Mouse (Mus musculus) cerebellum, adult 11-12 months (tissue): Measurements from ENCODE around the gene Armh2.

Experiments used
- DNase-seq: peaks from one replicate; pipeline ENCODE4 v3.0.0; 2022

Armh2 gene

DNA sequence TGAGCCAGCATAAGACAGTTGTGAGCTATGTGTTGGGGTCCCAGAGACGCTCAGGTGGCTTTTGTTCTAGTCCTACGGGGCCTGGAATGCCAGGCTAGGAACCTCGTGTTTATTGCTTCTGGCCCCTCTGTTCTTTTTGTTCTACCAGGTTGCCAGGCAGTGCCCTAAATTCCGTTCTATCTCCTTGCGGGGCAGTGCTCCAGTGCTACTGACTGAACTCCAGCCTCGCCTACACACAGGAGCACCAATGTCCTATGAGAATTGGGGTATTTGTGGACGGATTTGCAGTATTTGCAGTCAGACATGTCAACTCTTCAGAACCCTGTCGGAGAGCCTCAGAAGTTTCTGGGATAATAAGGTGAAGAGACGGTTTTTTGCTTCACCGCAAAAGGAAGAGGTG is at the start of gene Armh2:
Armh2 (plus strand) TSS at position 205 of the 400 bp plus-strand sequence.
- no peak for DNase-seq

DNA sequence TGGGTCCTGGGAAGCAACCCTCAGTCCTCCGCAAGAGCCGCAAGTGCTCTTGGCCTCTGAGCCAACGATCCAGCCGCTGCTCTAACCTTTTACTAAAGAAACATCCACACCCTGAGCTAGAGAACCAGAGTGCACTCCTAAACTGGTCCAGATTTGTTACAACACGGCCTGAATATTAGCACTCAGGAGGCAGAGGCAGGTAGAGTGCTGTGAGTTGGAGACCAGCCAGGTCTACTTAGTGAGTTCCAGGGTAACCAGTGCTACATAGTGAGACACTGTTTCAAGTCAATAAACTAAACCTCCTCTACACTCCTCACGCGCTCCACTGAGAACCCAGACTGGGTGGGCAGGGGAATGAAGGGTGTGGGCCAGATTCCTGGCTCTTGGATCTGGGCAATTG is 47.7 kb upstream of the Armh2 start:
- DNase-seq = no peak

DNA sequence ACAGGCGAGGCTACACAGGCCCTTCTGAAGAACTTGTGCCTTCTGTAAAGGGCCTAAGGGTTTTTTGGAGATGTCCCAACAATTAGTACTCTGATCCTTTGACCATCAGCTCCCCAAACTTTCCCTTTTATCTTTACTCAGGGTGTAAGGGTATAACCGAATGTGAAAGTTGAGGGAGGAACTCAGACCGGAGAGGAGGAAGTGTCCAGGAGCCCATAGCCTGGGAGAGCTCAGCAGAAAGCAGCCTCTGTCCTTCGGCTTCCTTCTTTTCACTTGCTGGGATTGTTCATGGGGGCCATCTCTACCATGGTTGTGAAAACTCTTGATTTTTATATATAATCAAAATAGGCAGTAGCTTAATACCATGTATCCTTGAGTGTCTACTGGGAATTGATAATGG is 42.3 kb upstream of the Armh2 start:
- no peak for DNase-seq

DNA sequence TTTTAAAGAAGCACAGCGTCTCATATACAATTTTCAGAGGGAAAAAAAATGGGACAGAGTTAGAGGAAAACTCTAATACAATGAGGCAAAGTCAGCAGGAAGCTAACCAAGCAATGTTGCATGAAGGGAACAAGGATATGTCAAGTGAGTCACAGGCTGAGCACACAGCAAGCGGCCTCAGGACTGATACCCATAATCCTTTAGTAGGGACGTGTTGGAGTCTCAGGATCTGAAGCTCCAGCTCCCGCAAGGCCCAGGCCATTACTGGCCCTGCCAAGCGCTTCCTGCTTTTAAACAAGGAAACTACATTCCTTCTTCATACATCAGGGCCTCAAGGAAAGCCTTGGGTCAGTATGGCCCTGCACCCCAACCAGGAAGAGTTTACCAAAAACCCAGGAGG is 38.9 kb upstream of the Armh2 start:
- DNase-seq = no peak

DNA sequence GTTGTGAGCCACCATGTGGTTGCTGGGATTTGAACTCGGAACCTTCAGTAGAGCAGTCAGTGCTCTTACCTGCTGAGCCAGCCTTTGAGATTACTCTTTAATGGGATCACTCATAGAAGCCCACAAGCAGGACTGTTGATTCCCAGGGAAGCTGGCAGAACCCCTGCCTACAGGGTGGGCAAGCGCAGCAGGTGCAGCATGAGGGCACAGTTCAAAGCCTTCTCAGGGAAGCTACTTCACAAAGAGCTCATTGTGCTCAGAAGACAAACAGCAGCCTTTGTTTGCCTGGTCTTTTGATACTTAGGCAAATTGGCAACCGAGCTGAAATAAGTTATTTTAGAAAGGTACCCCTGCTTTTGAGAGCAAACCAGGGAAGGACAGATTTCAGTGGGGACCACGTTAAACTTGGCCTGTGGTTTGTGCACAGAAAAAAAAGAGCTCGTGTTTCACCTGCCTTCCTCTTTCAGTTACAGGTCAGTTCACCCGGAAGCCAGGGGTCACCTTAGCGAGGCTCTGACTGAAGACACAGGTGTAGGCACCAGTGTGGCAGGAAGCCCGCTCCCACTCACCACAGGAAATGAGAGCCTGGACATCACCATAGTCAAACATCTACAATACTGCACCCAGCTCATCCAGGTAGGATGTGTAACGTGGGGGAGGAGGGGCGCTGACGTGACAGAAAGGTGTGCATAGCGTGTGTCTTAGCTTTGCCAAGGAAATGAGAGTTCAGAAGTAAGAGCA is 31.2 kb upstream of the Armh2 start:
- DNase-seq = no peak

DNA sequence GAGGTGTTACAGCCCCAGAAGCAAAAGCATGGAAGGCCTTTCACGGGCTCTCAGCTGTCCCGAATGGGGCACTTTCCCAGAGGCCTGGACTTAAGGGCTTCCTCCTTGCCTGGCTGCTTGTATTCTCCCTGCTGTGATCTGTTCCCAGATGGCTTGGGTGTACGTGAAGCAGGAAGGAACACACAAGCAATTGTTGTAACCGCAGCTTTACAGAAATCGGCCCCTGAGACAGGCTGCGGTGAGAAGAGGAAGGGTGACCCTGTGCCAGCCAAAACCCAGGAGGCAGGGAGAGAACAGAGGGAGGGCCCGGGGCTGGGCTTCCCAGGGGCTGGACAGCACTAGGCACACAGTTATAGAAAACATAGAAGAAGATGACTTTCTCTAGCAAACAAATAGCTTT is 30.1 kb upstream of the Armh2 start:
- DNase-seq = no peak

DNA sequence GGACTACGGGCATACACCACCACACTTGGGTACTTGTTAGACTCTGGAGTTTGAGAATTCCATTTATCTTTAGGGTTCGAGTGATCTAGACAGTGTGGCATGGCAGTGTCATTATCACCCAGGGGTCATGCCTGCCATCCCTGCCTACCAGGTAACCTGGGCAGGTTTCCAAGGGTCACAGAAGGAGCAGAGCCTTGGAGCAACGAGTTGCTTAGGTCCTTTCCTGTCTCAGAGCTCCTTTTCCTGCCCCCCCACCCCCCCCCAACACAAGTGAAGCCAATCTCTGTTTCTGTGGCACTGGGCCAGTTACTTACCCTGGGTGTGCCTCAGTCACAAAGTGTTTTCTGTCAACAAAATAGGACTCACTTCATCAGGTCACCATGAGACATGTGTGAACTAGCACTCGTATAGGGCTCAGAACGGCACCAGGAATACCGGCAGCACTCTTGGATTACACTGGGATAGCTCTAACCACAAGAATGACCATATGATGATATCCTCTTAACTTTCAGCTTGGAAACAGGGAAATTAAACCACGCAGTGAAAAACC is 28.4 kb upstream of the Armh2 start:
- DNase-seq = no peak

DNA sequence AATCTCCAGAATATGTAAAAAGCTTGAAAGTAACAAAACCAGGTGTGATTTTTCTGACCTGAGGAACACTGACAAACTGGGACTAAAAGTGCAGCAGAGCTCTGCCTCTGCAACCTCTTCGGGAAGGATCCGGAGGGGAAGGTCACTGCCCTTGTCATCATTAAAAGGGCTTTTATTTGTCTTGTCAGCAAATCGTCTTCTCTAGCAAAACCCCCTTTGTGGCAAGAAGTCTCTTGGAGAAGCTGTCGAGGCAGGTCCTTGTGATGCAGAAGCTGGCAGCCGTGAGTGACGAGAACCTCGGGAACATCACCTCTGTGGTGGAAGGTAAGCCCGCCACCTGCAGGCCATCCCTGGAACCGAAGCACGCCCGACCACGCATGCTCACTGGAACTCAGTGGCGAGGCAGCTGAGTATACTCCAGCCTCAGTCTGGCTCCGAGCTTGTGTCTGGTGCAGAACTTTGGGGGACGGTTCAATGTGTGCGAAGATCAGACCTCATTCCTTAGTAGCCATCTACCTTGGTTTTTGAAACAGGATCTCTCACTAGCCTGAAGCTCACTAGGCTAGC is 27.5 kb upstream of the Armh2 start:
- peak; percentile 77 for DNase-seq

DNA sequence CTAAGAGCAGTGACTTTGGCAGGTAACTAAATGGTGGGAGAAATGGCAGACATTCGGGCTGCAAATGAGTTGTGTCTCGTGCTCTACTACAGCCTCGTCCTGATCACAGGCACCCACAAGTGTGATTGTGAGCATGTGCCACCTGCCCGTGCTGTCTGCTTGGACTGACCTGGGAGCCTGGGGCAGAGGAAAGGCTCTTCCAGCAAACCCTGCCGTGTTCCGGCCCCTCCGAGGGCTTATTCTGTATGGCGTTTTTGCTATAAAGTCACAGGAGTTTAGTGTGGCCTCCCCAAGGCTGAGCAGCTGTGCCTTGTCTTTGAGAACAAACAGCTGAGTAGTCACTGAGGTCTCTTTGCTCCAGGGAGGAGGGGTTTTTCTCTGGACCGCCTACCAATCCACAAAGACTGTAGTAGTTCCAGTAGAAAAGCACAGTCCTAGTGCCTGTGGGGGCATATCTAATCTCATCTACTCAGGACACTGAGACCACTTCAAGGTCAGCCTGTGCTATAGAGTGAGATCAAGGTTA is 26.6 kb upstream of the Armh2 start:
- no peak for DNase-seq

DNA sequence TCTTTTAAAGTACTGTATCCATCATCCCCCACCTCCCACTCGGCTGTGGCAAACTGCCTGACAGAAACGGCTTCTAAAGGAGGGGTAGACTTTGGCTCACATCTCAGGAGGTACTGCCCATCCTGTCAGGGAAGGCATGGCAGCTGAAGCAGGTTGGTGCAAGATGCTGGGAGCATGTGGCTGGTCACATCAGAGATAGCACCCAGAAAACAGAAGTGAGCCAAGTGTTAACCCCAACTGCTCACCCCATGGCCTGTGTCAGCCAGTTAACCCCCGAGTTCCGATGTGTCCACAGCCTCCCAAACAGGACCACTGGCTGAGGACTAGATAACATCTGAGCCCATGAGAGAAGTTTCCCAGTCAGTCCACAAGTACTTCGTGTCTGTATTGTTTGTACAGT is 25.4 kb upstream of the Armh2 start:
- DNase-seq = no peak

DNA sequence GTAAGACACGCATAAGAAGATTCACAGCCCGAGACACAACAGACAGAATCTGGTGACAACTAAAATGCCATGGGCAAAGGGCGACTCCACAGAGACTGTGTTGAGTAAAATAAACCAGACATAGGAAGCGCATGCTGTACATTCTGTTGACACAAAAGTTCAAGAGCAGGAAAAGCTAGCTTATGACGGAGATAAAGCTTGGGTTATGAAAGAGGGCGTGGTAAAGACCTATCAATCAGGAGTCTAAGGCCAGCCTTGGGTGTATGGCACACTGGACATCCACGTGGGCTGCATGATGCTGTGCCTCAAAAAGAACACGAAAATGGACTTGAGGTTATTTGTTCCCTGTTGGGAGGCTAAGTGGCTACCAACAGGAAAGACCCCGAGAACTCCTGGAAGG is 24.6 kb upstream of the Armh2 start:
- DNase-seq = no peak

DNA sequence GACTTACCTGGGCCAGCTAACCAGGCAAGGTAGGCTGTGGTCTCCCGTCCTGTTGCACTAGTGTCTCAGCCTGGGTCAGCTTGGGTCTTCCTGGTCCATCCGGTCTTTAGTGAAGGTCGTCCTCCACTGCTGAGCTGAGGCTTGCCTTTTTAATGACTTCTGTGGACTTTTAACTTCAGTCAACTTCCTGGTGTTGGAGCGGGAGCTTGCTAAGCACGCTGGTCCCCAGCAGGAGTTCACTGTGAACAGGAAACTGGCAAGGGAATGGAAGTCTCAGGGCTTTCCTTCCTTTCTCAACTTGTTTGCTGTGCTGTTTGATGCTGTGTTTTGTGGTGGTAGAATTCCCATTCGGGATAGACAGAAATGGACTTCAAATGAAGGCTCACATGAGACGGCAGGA is 23.4 kb upstream of the Armh2 start:
- DNase-seq = no peak

DNA sequence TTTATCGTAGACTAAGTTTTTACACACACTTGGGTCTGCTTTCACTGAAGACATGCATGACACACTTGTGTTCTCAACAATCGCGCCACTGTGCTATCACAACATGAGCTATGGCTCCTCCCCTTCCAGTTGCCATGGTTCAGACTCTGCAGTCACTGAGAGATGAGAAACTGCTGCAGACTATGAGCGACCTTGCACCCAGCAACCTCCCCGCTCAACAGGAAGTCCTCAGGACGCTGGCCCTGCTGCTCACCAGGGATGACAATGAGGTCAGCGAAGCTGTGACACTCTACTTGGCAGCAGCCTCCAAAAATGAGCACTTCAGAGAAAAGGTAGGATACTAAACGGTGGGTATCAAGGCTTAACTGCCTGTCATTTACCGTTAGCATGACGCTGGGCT is 19.5 kb upstream of the Armh2 start:
- no peak for DNase-seq

DNA sequence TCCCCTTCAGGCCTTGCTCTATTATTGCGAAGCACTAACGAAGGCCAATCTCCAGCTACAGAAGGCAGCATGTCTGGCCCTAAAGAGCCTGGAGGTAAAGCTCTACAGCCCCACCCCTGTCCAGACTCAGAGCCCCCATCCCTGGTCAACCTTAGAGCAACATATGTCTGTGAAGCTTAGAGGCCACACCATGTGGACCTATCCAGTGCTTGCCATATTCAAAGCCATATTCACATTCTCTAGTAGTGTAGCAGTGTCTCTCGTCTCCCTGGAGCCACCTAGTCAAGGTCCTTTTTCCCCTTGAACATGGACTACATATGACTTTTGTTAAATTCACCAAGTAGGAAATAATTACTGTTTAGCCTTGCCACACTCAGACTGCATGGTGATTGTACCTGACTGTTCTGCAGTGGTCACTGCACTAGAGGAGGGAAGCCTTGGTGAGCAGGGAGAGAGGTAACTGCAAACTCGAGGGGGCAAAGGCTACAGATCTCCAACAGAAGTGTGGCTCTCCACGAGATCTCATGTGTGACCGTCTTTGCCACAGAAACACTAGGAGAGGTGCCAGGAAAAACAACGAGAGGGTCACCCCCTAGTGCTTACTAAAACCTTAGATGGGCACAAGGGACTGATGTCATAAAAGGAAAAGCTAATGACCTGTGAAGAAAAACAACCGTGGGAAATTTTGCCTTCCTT is 17.2 kb upstream of the Armh2 start:
- no peak for DNase-seq

DNA sequence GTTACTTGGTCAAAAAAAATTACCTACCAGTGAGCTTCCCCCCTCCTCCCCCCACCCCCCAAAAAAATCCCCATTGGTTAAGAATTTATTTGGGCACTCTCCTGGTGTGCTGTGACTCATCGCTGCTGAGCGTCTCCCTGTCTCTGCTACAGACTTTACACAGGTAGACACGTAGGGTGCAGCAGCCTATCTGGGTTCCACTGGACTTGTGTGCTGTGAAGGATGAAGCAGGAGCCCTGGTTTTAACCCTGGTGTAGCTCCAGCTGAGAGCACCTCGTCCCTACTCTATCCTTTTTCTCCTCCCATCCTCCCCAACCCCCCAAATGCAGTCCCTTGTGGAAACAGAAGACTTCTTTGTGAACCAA is 16.7 kb upstream of the Armh2 start:
- no peak for DNase-seq

DNA sequence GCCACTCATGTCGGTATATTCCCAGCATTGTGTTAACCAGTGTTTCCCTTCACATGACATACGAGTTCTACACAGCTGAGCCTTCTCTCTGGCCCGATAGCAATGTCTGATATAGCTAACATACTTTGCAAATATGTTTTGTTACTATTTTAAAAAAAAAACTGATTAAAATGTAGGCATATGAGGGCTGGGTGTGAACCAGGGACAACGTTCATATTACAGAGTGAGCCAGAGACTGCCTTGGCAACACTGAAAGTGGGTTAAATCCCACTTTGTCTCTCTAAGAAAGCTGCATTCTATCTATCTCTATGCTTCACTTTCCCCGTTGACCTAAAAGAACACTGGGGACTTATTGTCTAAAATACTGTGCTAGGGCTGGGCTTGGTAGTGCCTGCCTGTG is 11.9 kb upstream of the Armh2 start:
- DNase-seq = no peak

DNA sequence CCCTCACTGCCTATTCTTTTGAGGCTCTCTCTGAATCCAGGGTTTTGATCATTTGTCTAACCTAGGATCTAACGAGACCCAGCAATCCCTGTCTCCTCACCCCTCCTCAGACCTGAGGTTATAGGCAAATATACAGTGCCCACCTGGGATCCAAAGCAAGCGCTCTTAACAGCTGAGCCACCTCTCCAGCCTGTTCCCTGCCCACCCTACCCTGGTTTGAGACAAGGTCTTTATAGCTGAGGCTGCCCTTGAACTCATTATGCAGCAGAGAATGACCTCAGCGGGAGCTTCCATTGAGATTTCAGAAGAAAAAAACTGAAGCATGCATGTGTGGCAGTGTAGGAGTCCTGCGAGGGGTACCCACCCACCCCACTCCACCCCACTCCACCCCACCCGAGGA is 6.5 kb upstream of the Armh2 start:
- no peak for DNase-seq

DNA sequence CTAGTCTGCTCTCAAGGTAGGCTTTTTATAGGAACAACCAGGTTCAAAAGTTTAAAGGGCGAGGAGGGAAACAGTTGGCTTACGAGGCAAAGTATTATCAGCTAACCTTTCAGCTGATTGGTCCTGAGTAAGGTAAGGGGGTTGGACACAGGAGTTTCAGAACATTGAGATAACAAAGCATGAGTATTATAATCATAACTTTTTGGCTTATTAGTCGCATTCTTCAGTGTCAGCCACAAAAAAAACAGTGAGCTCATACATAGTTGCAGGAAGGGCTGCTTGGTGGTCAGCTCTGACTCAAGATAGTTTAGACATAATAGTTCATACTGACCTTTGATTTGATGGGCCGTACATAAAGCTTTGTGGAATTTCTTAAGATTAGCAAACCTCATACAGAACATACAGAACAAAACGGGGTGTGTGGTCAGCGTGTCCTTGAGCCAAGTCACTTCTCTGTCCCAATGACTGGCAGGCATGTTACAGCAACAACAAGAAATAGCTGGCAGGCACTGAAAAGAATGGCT is 5.4 kb upstream of the Armh2 start:
- no peak for DNase-seq

DNA sequence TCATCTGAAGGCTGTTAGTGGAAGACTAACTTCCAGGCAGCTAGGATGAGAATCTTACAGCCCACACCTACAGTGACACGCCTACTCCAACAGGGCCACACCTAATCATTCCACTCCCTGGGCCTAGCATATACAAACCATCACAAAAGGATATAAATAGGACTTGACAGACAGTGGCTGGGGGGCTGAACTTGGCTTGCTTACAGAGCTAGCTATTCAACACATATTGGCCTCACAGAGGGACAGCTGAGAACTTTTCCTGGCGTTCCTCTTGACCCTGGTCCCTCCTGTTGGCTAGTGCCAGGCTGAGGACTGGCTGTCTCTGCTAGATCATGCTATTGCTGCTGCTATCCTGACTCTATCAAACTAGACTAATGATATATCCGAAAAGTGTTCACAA is 6.8 kb downstream of the Armh2 start:
- no peak for DNase-seq

DNA sequence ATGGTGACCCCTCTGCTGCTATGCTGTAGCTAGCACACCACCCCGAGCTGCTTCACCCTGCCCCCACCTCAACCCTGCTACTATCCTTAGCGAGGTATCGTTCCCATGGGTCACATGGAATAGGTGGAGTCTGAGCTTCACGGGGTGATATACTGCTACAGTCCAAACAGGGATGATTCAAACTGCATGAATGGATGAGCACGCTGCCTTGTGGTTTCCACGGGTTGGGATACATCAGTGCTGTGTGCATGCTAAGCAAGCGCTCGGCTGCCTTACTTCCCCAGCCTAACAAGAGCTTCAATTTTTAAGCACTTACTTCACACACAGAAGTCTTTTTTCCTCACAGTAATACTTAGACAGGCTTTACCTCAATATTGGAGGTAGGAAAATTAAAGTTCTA is 9.8 kb downstream of the Armh2 start:
- no peak for DNase-seq

DNA sequence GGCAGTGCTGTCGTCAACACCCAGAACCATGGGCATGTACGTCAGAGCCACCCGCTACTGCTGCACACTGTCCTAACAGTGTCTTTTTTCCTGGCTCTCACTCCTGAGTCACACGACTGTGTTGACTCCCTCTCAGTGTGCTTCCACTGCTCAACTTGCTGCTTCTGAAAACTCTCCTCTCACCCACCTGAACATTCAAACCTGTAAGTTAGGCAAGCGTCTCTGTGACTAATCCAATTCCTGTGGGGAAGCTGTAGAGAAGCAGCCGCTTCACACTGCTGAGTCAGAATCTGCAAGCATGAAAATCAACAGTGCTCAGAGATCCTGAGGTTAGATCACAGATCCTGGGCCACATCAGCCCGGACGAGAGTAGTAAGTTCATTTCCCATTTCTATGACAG is 10.4 kb downstream of the Armh2 start:
- DNase-seq = no peak

DNA sequence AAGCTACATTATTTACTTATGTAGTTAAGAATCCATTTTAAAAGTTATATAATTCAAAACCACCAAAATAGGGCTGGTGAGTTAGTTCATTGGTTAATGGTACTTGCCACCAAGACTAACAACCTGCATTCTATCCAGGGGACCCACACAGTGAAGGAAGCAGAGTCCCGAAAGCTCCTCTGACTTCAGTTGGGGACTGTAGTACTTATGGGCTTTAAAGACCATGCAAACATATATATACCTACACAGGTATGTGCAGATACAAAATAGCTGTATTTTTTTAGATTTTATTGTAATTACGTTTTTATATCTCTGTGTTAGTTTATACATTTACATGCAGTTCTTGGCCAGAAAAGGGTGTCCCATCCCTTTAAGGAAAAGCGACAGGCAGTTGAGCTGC is 15.7 kb downstream of the Armh2 start:
- no peak for DNase-seq

DNA sequence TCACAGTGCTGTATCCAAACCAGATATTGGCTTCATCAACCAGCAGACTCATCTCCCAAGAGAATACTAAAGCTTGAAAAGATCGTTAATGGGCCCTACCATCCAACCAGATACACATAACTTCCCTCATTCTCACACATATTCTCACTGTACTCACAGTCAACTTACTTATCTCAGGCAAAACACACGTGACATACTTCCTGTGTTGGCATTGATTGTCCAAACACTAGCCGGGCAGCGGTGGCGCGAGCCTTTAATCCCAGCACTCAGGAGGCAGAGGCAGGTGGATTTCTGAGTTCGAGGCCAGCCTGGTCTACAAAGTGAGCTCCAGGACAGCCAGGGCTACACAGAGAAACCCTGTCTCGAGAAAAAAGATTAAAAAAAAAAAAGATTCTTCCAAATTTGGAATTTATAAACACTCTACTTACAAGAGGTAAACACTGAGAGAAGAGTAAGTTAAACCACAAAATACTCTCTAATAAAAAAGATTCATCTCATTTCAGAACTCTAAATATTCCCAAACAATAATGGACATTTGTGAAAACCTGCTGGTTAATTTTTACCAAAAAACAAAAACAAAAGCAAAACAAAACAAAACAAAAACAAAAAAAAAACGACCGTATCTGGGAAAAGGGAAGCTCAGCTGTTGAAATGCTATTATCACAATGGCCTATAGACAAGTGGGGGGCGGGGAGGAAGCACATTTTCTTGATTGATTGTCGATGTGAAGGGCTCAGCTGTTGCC is 17.0 kb downstream of the Armh2 start:
- DNase-seq = no peak
